ENCODE assay signal across 12 mouse cellular contexts in genomic region chr14:121713830-121714197, GRCm38 (mm10).
DNase-seq lines count a peak whose midpoint lies in the region; ATAC-seq lines count a peak whose summit lies in the region.
"Had no signal": no experiment of that assay in that cellular context is flagged by ENCODE, and none has a peak within 500 bp of the region (broad histone marks: within the 10 kb centered on the region; RNA-seq: fewer than 3 reads in every experiment).

No protein-coding gene starts in this region.

- no peak for DNase-seq in forebrain, embryonic 11.5 days (ENCODE audit: low spot score)
- DNase-seq in adrenal gland, adult 8-10 months: no peak
- no peak for DNase-seq in right cerebral cortex, postnatal 10 days (ENCODE audit: low spot score in 2 of 2)
- DNase-seq: adrenal gland, postnatal 10 days; heart, adult 18-20 months; liver, postnatal 0 days had no signal

- no peak overlapping the region; the same call in 1 of the 2 replicates for H3K27ac ChIP-seq in intestine, embryonic 16.5 days (ENCODE audit: low read length)
- no peak overlapping the region for H3K27ac ChIP-seq in intestine, embryonic 15.5 days
- peak overlapping the region; percentile 56; the same call in 1 of the 2 replicates for H3K27ac ChIP-seq in embryonic facial prominence, embryonic 12.5 days
- peak overlapping the region; percentile 59 for H3K27ac ChIP-seq in forebrain, embryonic 11.5 days (ENCODE audit: low read depth, low read length)

- 0 out of 2 replicates have a peak, but pooled peaks have one; percentile 22 for ATAC-seq in intestine, embryonic 16.5 days
- ATAC-seq in intestine, embryonic 15.5 days: no peak; the same call in 1 of the 2 replicates
- ATAC-seq in embryonic facial prominence, embryonic 12.5 days (ENCODE audit: insufficient number of reproducible peaks, insufficient read depth, low FRiP score, low TSS enrichment): no peak
- no peak; the same call in 1 of the 2 replicates for ATAC-seq in forebrain, embryonic 11.5 days (replicated peaks; ENCODE audit: low FRiP score)
- 0 out of 2 replicates have a peak, but pooled peaks have one; percentile 20 for ATAC-seq in megakaryocyte-erythroid progenitor cell, adult 5-6 weeks (replicated peaks; ENCODE audit: low FRiP score, low TSS enrichment, poor library complexity, severe bottlenecking)
- ATAC-seq: liver, postnatal 0 days had no signal

- peaks cover 20% of the 10 kb centered on the region for H3K4me1 ChIP-seq in intestine, embryonic 16.5 days (ENCODE audit: control insufficient read depth, insufficient read depth, low read length)
- peaks cover 11% of the 10 kb centered on the region; the same call in 1 of the 2 replicates for H3K4me1 ChIP-seq in intestine, embryonic 15.5 days (replicated peaks)
- H3K4me1 ChIP-seq in embryonic facial prominence, embryonic 12.5 days: peaks cover 23% of the 10 kb centered on the region
- peaks cover 13% of the 10 kb centered on the region; the same call in 1 of the 2 replicates for H3K4me1 ChIP-seq in forebrain, embryonic 11.5 days (replicated peaks; ENCODE audit: control insufficient read depth, insufficient read depth, low read length)

- no peak overlapping the region for H3K4me3 ChIP-seq in intestine, embryonic 16.5 days (ENCODE audit: low read length)
- H3K4me3 ChIP-seq in intestine, embryonic 15.5 days (replicated peaks): no peak overlapping the region
- no peak overlapping the region for H3K4me3 ChIP-seq in embryonic facial prominence, embryonic 12.5 days
- no peak overlapping the region for H3K4me3 ChIP-seq in forebrain, embryonic 11.5 days (ENCODE audit: low read depth, low read length)

- no peak overlapping the region for H3K4me2 ChIP-seq in intestine, embryonic 16.5 days (ENCODE audit: low read depth, low read length)
- no peak overlapping the region for H3K4me2 ChIP-seq in intestine, embryonic 15.5 days (replicated peaks)
- H3K4me2 ChIP-seq in embryonic facial prominence, embryonic 12.5 days (replicated peaks): no peak overlapping the region
- no peak overlapping the region for H3K4me2 ChIP-seq in forebrain, embryonic 11.5 days (ENCODE audit: low read depth, low read length, severe bottlenecking)

- H3K27me3 ChIP-seq in intestine, embryonic 16.5 days (replicated peaks; ENCODE audit: control insufficient read depth, insufficient read depth, low read length): no peaks in the 10 kb centered on the region
- H3K27me3 ChIP-seq in intestine, embryonic 15.5 days (replicated peaks): no peaks in the 10 kb centered on the region
- H3K27me3 ChIP-seq in embryonic facial prominence, embryonic 12.5 days: no peaks in the 10 kb centered on the region
- H3K27me3 ChIP-seq in forebrain, embryonic 11.5 days (ENCODE audit: control insufficient read depth, insufficient read depth, low read length): no peaks in the 10 kb centered on the region
- H3K27me3 ChIP-seq: CH12.LX, Patski had no signal

- 63% methylated on average over 4 of the region's 4 CpGs for WGBS in intestine, embryonic 16.5 days
- WGBS in intestine, embryonic 15.5 days: 61% methylated on average over 4 of the region's 4 CpGs
- WGBS in embryonic facial prominence, embryonic 12.5 days: 41% methylated on average over 4 of the region's 4 CpGs
- 26% methylated on average over 4 of the region's 4 CpGs for WGBS in forebrain, embryonic 11.5 days

- no peaks in the 10 kb centered on the region for H3K36me3 ChIP-seq in intestine, embryonic 16.5 days (ENCODE audit: control insufficient read depth, insufficient read depth, low read length)
- H3K36me3 ChIP-seq in intestine, embryonic 15.5 days: no peaks in the 10 kb centered on the region
- H3K36me3 ChIP-seq in embryonic facial prominence, embryonic 12.5 days: no peaks in the 10 kb centered on the region
- no peaks in the 10 kb centered on the region for H3K36me3 ChIP-seq in forebrain, embryonic 11.5 days (ENCODE audit: control insufficient read depth, insufficient read depth, low read length)

- no peak overlapping the region for H3K9ac ChIP-seq in intestine, embryonic 16.5 days (ENCODE audit: low read depth, low read length)
- no peak overlapping the region for H3K9ac ChIP-seq in intestine, embryonic 15.5 days
- no peak overlapping the region for H3K9ac ChIP-seq in embryonic facial prominence, embryonic 12.5 days
- no peak overlapping the region; the same call in 1 of the 2 replicates for H3K9ac ChIP-seq in forebrain, embryonic 11.5 days (ENCODE audit: low read length)
- H3K9ac ChIP-seq: liver, postnatal 0 days had no signal

- no peaks in the 10 kb centered on the region for H3K9me3 ChIP-seq in intestine, embryonic 16.5 days (ENCODE audit: control insufficient read depth, low read length)
- H3K9me3 ChIP-seq in intestine, embryonic 15.5 days: no peaks in the 10 kb centered on the region
- no peaks in the 10 kb centered on the region for H3K9me3 ChIP-seq in embryonic facial prominence, embryonic 12.5 days
- H3K9me3 ChIP-seq in forebrain, embryonic 11.5 days (ENCODE audit: control insufficient read depth, low read length): no peaks in the 10 kb centered on the region

Comparison
In these comparisons a context has a peak if more than half of its experiments do, and no peak if none do; other contexts are left out.
1. ATAC-seq: peak in intestine, embryonic 16.5 days (single experiment) and megakaryocyte-erythroid progenitor cell, adult 5-6 weeks (single experiment); none in intestine, embryonic 15.5 days (single experiment), embryonic facial prominence, embryonic 12.5 days (single experiment) and forebrain, embryonic 11.5 days (single experiment).
2. H3K27ac ChIP-seq: peak in embryonic facial prominence, embryonic 12.5 days (single experiment) and forebrain, embryonic 11.5 days (single experiment); none in intestine, embryonic 16.5 days (single experiment) and intestine, embryonic 15.5 days (single experiment).